Mouse (Mus musculus) MN1 (cell line): Measurements from ENCODE around the gene Spint5.

Source experiments
- DNase-seq: peaks from one replicate; pipeline ENCODE4 v3.0.0-alpha.2; 2016; ENCODE audit warnings: low spot score

The Spint5 gene

DNA sequence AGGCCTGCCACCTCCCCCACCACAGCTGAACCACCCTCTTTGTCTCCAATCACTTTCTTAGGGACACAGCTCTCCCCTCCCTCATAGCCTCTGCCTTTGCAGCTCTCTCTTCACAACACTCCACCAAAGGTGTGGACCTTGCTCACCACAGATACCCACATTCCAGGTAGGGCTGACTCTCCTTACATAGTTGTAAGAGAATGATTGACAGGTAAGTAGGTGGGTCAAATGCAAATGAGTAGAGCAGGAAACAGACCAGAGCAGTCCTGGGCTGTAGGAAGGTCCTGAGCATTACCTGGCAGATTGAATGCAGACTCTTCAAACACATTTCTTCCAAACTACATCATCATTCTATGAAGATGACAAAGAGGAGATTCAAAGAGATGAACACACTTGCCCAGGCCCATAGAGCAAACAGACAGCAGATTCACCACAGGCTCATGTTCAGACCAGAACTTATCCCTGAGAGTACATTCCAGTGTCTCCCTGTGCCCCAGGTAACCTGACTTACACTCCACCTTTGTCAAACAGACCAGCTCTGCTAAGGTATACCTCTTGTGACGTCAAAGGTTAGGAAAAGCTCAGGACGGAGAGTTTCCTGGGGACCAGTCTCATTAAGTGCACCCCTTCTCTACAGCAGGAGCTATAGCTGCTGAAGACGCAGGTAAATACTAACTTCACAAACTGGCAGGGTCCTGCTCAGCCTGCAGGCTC, 22.4 kb downstream of the Spint5 start:
- no peak for DNase-seq

DNA sequence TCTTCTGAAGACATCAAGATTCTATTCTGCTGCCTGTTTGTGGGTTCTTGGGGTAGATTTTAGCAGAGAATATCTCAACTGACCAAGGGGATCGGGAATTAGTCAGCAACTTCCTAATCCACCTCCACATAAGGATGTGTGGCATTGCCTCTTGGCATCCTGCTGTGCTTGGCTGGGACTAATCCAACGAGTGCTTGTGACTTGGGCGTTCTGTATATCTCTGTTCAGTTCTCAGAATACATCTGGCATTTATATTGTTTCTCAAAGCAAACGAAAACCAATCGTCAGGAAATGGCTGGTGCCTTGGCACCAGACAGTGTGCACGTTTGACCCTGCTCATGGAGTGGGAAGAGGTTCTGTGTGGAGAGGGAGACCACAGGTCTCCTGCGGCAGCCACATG, 24.8 kb downstream of the Spint5 start:
- no peak for DNase-seq

DNA sequence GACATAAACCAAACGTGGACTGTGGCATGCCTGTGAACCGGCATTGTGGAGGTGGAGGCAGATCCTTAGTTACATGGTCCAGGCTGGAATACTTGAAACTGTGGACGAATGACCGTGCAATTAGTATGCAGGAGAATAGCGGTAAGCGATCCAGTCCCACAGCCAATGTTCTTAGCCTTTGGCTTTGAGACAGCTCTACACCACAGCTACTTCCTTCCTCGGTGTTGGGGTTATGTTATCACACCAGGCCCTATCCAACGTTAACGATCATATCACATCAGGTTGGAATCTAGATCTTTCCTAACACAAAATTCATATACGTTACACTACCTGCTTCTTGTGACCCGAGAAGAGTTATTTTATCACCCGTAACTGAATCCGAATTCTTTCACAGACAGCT, 29.9 kb downstream of the Spint5 start:
- DNase-seq, result no peak

DNA sequence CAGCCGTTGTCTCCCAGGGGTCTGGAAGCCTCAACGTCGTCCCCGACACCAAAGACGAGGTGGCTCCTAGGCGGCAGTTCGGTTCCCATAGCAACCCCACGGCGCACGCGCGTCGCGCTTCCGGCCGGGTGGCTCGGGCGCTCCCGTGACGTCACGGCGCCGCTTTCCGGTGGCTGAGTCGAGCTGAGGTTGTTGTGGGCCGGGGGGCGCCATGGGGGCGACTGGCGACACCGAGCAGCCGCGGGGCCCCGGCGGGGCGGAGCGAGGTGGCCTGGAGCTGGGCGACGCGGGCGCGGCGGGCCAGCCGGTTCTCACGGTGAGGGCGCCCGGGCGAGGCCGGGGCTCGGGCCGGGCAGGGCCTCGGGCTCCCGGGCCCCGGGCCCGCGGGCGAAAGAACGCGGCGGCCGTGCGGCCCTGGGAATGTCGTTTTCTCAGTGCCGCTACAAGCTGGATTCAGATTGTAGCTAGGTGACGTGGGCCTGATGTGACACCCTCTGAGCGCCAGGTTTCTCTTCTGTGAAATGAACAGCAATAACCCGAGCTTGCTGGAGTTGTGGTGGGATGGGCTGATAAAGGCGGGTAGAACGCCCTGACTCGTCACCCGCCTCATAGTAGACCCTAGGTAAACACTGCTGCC, 30.9 kb downstream of the Spint5 start, which contains the start of the genes Wfdc3 and Dnttip1:
Gene Wfdc3 (minus strand): TSS at position 89 of the 637 bp plus-strand sequence.
Gene Dnttip1 (plus strand): TSS at position 141 of the 637 bp plus-strand sequence.
- peak; percentile 93 for DNase-seq

DNA sequence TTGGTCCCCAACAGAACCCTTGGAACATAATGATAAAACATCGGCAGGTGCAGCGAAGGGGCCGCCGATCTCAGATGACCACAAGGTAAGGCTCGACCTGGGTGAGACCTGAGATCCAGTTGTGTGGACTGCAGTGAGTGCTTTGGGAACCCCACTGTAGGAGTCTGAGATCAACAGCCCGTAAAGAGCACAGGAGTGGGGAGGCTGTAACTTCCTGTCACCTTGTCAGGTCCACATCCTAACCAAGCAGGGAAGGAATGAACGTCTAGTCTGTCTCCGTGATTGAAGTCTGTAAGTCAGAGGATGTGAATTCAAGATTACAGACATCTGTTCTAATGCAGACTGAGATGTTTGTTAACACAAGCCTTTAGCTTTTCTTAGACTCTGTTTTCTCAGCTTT, 31.6 kb downstream of the Spint5 start:
- DNase-seq, result no peak

DNA sequence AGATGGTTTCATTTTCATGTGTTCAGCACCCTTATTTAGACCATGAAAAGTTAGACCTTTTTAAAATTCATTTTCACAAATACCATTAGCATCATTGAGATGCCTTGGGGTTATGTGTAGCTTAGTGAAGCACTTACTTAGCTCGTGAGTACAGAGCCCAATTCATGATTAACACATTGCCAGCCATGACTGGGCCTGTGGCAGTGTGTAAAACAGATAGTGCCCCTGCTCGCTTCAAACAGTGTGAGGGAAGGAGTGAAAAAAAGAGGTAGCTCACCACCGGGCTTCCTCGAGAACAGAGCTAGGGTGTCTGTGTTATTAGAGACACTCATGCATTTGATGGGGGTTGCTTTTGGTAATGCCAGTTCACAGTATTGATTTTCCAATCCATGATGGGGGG, 33.1 kb downstream of the Spint5 start:
- DNase-seq, result no peak

DNA sequence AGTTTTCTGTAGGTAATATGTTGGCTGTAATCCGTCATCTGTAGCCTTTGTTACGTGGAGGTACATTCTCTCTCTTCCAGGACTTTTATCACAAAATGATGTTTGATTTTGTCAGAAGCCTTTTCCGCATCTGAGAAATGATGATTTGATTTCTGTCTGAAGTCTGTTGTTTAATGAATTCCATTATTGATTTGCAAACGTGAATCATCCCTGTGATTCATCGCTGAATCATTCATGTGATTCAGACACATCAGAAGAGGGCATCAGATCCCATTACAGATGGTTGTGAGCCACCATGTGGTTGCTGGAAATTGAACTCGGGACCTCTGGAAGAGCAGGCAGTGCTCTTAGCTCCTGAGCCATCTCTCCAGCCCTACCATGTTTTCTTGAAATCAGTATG, 33.9 kb downstream of the Spint5 start:
- peak; percentile 20 for DNase-seq

DNA sequence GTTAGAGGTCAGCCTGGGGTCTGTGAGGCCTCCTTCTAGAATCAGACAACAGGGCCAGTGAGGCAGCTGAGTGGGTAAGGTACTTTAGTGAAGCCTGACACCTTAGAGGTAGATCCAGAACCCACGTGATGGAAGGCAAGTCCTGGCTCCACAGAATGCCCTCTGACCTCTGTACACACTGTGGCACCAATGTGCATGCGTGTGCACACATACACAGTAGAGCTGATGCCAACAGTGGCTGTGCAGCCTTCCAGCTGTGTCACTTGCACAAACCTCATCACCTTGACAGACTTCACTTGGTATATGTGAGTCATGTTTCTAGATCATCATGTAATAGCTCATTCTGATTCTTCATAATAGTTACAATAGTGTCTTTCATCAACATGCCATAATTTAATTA, 37.3 kb downstream of the Spint5 start:
- DNase-seq, result no peak

DNA sequence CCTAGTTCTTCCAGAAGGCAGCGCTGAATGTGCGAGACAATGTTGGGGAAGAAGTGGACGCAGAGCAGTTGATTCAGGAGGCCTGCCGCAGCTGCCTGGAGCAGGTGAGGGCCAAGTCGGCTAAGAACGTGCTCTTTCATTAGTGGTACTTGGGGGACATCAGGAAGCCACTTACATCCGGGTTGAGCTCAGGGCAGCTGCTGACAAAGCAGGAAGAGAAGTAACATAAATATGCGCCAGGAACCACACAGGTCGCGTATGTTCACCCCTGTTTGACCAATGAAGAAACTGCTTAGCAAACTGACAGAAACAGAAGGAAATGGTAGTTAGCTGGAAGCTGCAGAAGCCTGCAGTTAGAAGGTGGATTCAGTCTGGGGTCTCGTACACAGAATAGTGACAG, 39.0 kb downstream of the Spint5 start:
- no peak for DNase-seq

DNA sequence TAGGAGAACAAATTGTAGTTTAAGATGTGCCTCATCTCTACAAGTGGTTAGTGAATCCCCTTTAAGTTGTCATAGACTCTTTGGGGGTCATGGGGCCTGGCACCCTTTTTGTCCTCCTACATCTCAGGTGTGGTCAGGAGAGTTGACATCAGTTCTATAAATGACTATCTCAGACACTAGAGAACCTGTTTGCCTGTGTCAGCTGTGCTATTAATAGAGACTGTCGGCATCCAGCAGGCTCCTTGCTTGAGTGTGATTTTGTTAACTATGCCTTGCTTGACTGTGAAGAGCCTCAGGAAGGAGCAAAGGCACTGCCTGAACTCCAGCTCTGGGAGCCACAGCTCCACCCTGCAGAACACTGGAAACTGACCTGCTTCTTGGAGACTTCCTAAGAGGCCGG, 39.7 kb downstream of the Spint5 start:
- DNase-seq, result no peak

DNA sequence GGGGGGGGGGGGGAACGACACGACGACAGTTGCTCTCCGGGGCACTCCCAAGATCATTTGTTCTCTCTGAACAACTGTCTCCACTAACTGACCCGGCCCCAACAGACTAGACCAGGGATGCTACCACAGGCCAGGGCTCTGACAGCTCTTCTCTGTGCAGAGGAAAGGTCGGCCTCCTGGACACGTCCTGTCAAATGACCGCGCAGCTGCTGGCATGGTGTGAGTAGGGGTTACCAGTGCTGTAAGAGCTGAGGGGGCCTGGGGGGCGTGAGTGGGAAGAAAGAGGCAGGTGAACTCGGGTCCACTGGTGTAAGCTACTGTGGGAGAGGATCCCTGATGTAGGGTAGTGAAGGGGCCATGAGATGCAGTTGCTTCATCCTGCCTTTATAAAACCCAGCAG, 42.7 kb downstream of the Spint5 start:
- DNase-seq, result no peak

DNA sequence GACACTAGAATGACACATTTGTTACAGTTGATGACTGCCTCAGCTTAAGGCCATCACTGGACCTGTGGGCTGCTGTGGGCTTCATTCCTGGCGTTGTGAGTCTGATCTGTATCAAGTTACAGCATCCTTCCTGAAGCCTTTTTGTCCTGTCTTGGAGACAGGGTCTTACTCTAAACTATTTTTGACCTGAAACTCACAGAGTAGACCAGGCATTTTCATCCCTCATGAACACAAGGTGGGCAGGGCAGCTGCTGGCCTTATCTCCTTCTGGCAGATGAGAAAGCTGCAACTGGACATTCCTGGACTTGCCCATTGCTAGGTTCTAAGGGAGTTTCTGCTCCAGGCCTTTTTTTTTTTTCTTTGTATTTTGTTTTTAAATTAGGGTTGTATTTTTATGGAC, 43.6 kb downstream of the Spint5 start:
- no peak for DNase-seq

DNA sequence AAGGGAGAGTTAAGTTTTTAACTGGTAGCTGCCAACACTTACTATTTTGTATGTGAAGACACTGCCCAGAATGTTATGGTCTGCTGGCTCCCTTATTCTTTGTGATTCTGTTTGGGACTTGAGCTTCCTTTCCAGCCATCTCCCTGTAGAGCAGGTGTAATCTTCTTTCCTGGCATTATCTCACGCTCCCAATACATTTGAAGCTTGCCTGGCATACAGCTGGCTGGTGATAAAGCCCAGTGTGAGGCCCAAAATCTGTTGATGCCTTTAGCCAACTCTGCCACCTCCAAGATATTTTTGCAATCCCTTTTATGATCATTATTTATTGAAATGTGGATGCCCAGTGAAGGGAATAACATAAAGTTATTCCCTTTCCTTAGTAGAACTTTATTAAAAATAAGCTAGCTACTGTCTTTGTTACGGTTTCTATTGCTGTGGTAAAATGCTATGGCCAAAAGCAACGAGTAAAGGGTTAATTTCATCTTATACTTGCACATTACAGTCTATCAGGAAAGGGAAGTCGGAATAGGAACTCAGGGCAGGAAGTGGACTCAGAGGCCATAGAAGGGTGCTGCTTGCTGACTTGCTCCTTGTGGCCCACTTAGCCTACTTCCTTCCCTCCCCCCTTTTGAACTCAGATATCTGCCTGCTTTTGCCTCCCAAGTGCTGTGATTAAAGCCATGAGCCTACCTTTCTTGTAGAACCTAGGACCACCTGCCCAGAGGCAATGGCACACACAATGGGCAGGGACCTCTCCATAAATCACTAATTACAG, 45.1 kb downstream of the Spint5 start:
- no peak for DNase-seq

DNA sequence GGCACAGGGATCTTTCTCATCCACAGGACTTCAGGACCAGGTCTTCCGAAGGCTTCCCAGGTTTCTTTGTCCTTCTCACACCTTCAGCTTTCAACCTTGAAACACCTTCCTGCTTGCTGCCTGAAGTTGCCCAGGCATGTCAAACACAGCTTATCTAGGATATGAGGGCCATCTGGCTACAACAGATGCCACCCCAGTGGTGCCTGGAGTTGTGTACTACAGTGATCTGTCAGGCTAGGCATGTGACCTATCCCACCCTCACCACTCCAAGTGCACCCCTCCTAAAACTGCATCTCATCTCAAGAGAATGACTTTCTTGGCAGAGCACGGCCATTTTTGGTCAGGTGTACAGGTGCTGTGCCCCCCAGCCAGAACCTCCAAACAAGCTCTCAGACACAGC, 46.4 kb downstream of the Spint5 start:
- peak; percentile 35 for DNase-seq

DNA sequence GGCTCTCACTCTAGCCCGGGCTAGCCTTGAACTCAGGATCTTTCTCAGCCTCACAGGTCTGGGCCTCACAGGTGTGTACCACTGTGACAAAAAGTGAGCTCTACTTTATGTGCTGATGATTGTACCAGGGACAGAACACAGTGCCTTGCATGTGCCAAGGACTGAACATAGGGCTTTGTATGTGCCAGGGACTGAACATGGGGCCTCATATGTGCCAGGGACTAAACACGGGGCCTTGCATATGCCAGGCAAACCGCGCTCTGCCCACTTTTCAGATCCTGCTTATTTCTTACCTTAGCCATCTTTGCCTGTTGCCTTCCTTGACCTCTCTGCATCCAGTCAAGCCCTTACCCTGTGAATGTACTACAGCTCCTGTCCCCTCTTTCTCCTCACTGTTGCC, 46.9 kb downstream of the Spint5 start:
- no peak for DNase-seq

DNA sequence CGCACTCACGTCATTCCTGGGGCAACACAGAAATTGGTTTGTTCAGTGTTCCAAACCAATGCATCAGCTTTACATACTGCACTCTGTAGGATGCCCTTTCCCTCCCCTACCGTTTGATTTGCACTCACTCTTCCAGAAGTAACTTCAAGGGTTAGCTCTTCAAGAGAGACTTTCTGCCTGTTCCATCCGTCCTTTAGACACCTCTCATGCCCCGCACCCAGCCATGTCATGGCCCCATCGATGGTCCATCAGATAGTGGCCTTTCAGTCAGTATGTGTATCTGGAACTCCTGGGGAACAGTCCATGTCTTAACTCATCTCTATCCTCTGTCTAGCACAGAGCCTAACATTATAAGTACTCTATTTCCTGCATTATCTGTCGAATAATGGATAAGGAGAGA, 47.5 kb downstream of the Spint5 start:
- DNase-seq, result no peak

DNA sequence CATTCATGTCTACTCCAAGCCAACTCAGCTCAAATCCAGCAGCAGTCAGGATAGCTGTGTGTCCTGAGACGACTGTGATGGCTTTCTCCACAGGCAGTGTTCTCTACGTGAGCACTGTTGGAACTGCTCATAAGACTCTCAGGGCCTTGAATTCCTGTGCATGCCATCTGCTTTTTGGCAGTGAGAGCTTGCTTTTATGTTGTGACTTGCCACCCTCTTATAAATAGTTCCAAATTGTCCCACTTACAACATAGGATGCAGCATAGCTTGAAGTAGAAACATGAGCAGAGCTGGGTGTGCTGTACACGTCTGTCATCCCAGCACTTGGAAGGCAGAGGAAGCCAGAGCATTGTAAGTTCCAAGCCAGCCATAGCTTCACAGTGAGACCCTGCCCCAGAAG, 50.7 kb downstream of the Spint5 start:
- no peak for DNase-seq
